Mouse (Mus musculus) limb, embryonic 14.5 days (tissue): ENCODE measurements around the gene Lemd1. TPM values are rescaled to one million over a fixed set of nuclear protein-coding genes. Genes with fewer than 3 reads are reported as not detected.

Experiments
- ATAC-seq: fragments of 200-750 bp; cut with Nextera tagmentation; 2 replicates; pipeline ENCODE4 v1.8.0; 2017; ENCODE audit warnings: low read depth, moderate number of reproducible peaks, moderate TSS enrichment; ENCODE audit not compliant: low FRiP score
- DNase-seq: peaks from one replicate; pipeline ENCODE4 v3.0.0-alpha.2; 2015; ENCODE audit warnings: low spot score
- H3K27ac ChIP-seq: fragments of 300-500 bp; sonication (generic); replicated peaks from 2 replicates; pipeline ENCODE4 v1.5.1; 2014; ENCODE audit warnings: low read depth, mild to moderate bottlenecking, low read length, moderate library complexity, mixed read lengths
- H3K27me3 ChIP-seq: fragments of 300-500 bp; sonication (generic); 2 replicates; pipeline ENCODE4 v1.6.1; 2014; ENCODE audit warnings: low read length, mixed read lengths; ENCODE audit not compliant: control insufficient read depth, insufficient read depth
- H3K36me3 ChIP-seq: fragments of 300-500 bp; sonication (generic); 2 replicates; pipeline ENCODE4 v1.6.1; 2014; ENCODE audit warnings: mild to moderate bottlenecking, low read length, moderate library complexity, mixed read lengths; ENCODE audit not compliant: control insufficient read depth, insufficient read depth
- H3K4me1 ChIP-seq: fragments of 300-500 bp; sonication (generic); 2 replicates; pipeline ENCODE4 v1.6.1; 2014; ENCODE audit warnings: antibody characterized with exemption, low read length, mixed read lengths; ENCODE audit not compliant: control insufficient read depth, insufficient read depth
- H3K4me2 ChIP-seq: fragments of 300-500 bp; sonication (generic); replicated peaks from 2 replicates; pipeline ENCODE4 v1.6.1; 2014; ENCODE audit warnings: low read depth, mild to moderate bottlenecking, low read length, moderate library complexity; ENCODE audit not compliant: severe bottlenecking
- H3K4me3 ChIP-seq: fragments of 300-500 bp; sonication (generic); replicated peaks from 2 replicates; pipeline ENCODE4 v1.5.1; 2014; ENCODE audit warnings: low read length
- H3K9ac ChIP-seq: fragments of 300-500 bp; sonication (generic); 2 replicates; pipeline ENCODE4 v1.6.1; 2014; ENCODE audit warnings: mild to moderate bottlenecking, low read depth, low read length, moderate library complexity; ENCODE audit not compliant: severe bottlenecking
- H3K9me3 ChIP-seq: fragments of 300-500 bp; sonication (generic); 2 replicates; pipeline ENCODE4 v1.6.1; 2016; ENCODE audit warnings: low read length; ENCODE audit not compliant: control insufficient read depth
- POLR2A ChIP-seq: fragments of 200-500 bp; IDR thresholded peaks from 2 replicates; pipeline ENCODE4 v1.8.0; 2012; ENCODE audit warnings: inconsistent platforms, mild to moderate bottlenecking, moderate library complexity, borderline replicate concordance; ENCODE audit not compliant: insufficient read depth, insufficient read length; ENCODE audit errors: extremely low read depth
- WGBS: fragments of 180-500 bp; shearing (Covaris S2); extraction: QIAGEN DNeasy Blood & Tissue Kit; methylation state at CpG from one replicate; pipeline ENCODE4 v1.1.7; 2014; 5-methylcytosine and 5-hydroxymethylcytosine counted together
- polyA plus RNA-seq, 2 experiments: library from polyadenylated mRNA; depleted of rRNA in 1 of 2; stranded (reverse) in 1 of 2; unstranded in 1 of 2; fragments of >200 nt; fragmentation: Nextera tagmentation in 1 of 2; extraction: Ambion mirVana in 1 of 2; gene quantifications; 2 replicates each; pipeline versions ENCODE4 v1.2.1 to v1.2.3; 2012 to 2014

The Lemd1 gene
- polyA plus RNA-seq, 2 experiments = 0.91 to 0.94 TPM

GRCm38 (mm10) chr1:132282177-132282536, 90.9 kb downstream of the Lemd1 start:
- H3K4me1 ChIP-seq = no peaks in the 10 kb centered on the region
- H3K27me3 ChIP-seq = no peaks in the 10 kb centered on the region
- no peak for ATAC-seq
- H3K4me2 ChIP-seq = no peak overlapping the region
- DNase-seq = no peak
- no peak for TF ChIP-seq POLR2A
- no peak overlapping the region for H3K4me3 ChIP-seq
- no peak overlapping the region for H3K9ac ChIP-seq
- H3K27ac ChIP-seq = no peak overlapping the region
- 91% methylated on average over 2 of the region's 2 CpGs for WGBS
- no peaks in the 10 kb centered on the region for H3K9me3 ChIP-seq
- no peaks in the 10 kb centered on the region for H3K36me3 ChIP-seq

DNA sequence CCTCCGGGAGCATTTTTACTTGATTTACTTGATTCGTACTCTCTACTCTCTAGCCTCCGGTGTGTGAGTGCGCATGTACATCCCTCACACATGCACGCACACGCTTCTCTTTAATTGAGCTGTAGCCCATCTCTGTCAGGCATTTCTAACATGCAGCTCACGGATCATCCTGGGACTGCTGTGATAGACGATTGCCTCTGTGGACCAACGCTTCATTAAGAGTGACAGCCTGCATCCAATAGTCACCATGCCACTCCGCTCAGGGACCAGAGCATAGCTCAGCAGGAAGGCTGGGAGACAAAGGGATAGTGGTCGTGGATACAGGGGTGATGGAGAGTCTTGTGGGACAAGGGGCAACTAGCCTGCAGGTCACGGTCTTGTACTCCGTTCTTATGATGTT, 91.8 kb downstream of the Lemd1 start:
- H3K4me1 ChIP-seq = no peaks in the 10 kb centered on the region
- no peaks in the 10 kb centered on the region for H3K36me3 ChIP-seq
- no peak for TF ChIP-seq POLR2A
- H3K4me2 ChIP-seq = no peak overlapping the region
- DNase-seq (no peak), ATAC-seq (no peak)
- H3K9ac ChIP-seq = no peak overlapping the region
- no peak overlapping the region for H3K4me3 ChIP-seq
- no peaks in the 10 kb centered on the region for H3K9me3 ChIP-seq
- H3K27ac ChIP-seq = no peak overlapping the region
- H3K27me3 ChIP-seq = no peaks in the 10 kb centered on the region
- WGBS = 75% methylated on average over 13 of the region's 13 CpGs

- ATAC-seq = no peak
- Histone ChIP-seq H3K4me1 (peaks cover 5% of the 10 kb centered on the region), H3K36me3 (no peaks in the 10 kb centered on the region), H3K27me3 (no peaks in the 10 kb centered on the region), H3K27ac (no peak overlapping the region), H3K4me3 (no peak overlapping the region), H3K9me3 (no peaks in the 10 kb centered on the region), H3K9ac (no peak overlapping the region), H3K4me2 (no peak overlapping the region)
- DNase-seq = no peak
- TF ChIP-seq POLR2A = no peak
- WGBS = 82% methylated on average over 1 of the region's 1 CpGs
These were observed 95.5 kb downstream of the Lemd1 start for GRCm38 (mm10) chr1:132286735-132287134.

DNA sequence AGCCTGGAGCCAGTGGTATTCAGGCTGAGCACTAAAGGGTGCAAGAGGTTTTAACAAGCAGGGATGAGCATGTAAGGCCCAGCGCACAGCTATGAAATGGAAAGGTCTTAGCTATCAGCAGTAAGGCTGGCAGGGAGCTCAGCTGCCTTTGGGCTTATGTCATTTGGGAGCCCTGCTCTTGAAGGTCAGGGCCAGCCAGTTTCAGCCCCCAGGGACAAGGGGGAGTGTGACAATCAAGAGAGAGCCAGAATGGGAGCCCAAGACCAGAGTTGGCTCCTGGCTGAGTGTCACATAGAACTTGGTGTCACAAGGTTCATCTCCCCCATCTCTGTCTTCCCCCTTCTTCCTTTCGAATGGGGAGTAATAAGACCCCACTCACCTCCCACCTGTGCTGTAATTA, 96.2 kb downstream of the Lemd1 start:
- Histone ChIP-seq H3K4me2 (no peak overlapping the region), H3K9me3 (no peaks in the 10 kb centered on the region), H3K36me3 (no peaks in the 10 kb centered on the region), H3K27ac (no peak overlapping the region), H3K9ac (no peak overlapping the region), H3K4me3 (no peak overlapping the region), H3K4me1 (peaks cover 12% of the 10 kb centered on the region), H3K27me3 (no peaks in the 10 kb centered on the region)
- 60% methylated on average over 2 of the region's 2 CpGs for WGBS
- TF ChIP-seq POLR2A = no peak
- DNase-seq (no peak), ATAC-seq (no peak)

DNA sequence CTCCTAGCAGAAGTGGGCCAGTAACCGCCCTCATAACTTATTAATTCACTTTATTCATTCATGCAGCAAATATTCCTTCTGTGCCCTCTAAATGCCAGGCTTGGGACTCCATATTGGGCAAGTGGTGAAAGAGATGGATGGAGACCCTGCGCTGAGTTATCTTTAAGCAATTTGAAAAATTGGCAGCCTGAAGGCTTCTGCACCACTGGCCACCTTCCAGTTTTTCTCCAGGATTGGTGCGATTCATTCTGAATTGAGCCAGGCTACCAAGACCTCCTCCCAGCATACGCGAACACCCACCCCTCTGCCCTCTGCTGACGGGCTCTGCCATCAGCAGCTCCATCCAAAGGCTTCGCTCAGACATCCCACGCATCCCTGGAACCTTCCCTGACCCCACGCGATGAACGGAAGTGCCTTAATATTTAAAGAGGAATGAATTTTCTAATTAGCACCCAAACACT, 96.8 kb downstream of the Lemd1 start:
- ATAC-seq = no peak

GRCm38 (mm10) chr1:132289965-132290364, 98.7 kb downstream of the Lemd1 start:
- peaks cover 17% of the 10 kb centered on the region for H3K4me1 ChIP-seq
- DNase-seq (no peak), ATAC-seq (no peak)
- H3K27ac ChIP-seq = no peak overlapping the region
- 65% methylated on average over 6 of the region's 6 CpGs for WGBS
- TF ChIP-seq POLR2A = no peak
- no peaks in the 10 kb centered on the region for H3K9me3 ChIP-seq
- H3K4me3 ChIP-seq = no peak overlapping the region
- H3K36me3 ChIP-seq = no peaks in the 10 kb centered on the region
- H3K9ac ChIP-seq = no peak overlapping the region
- no peaks in the 10 kb centered on the region for H3K27me3 ChIP-seq
- no peak overlapping the region for H3K4me2 ChIP-seq

More for the DNA sequence above, 96.8 kb downstream of the Lemd1 start:
- Histone ChIP-seq H3K4me1 (peaks cover 17% of the 10 kb centered on the region), H3K27me3 (no peaks in the 10 kb centered on the region), H3K27ac (no peak overlapping the region), H3K4me3 (no peak overlapping the region), H3K4me2 (no peak overlapping the region), H3K36me3 (no peaks in the 10 kb centered on the region), H3K9ac (no peak overlapping the region), H3K9me3 (no peaks in the 10 kb centered on the region)
- 24% methylated on average over 11 of the region's 11 CpGs for WGBS
- no peak for DNase-seq
- TF ChIP-seq POLR2A = no peak
